Mouse (Mus musculus) kidney, postnatal 0 days (tissue): Measurements from ENCODE around the gene Gpr22. TPM values are rescaled to one million over a fixed set of nuclear protein-coding genes. Genes with fewer than 3 reads are reported as not detected.

Source experiments
- ATAC-seq: fragments of 200-750 bp; cut with Nextera tagmentation; replicated peaks from 2 replicates; pipeline ENCODE4 v1.8.0; 2017; ENCODE audit warnings: low read depth, moderate number of reproducible peaks, moderate TSS enrichment, moderate library complexity; ENCODE audit not compliant: low FRiP score
- DNase-seq: peaks from one replicate; pipeline ENCODE4 v3.0.0-alpha.2; 2016; ENCODE audit warnings: low spot score
- H3K27ac ChIP-seq: fragments of 300-500 bp; sonication (generic); 2 replicates; pipeline ENCODE4 v1.5.1; 2014; ENCODE audit warnings: mild to moderate bottlenecking
- H3K27me3 ChIP-seq: fragments of 300-500 bp; sonication (generic); 2 replicates; pipeline ENCODE4 v1.6.1; 2014; ENCODE audit warnings: low read length, mixed read lengths; ENCODE audit not compliant: insufficient read depth
- H3K36me3 ChIP-seq: fragments of 300-500 bp; sonication (generic); 2 replicates; pipeline ENCODE4 v1.6.1; 2014; ENCODE audit warnings: low read length, mixed read lengths; ENCODE audit not compliant: insufficient read depth
- H3K4me1 ChIP-seq: fragments of 300-500 bp; sonication (generic); replicated peaks from 2 replicates; pipeline ENCODE4 v1.6.1; 2014; ENCODE audit warnings: antibody characterized with exemption, low read length, mixed read lengths; ENCODE audit not compliant: insufficient read depth
- H3K4me2 ChIP-seq: fragments of 300-500 bp; sonication (generic); 2 replicates; pipeline ENCODE4 v1.6.1; 2014; ENCODE audit warnings: mild to moderate bottlenecking, low read length, moderate library complexity, mixed read lengths
- H3K4me3 ChIP-seq: fragments of 300-500 bp; sonication (generic); replicated peaks from 2 replicates; pipeline ENCODE4 v1.5.1; 2014; ENCODE audit warnings: low read depth, low read length
- H3K9ac ChIP-seq: fragments of 300-500 bp; sonication (generic); 2 replicates; pipeline ENCODE4 v1.6.1; 2014; ENCODE audit warnings: low read depth, low read length
- H3K9me3 ChIP-seq: fragments of 300-500 bp; sonication (generic); replicated peaks from 2 replicates; pipeline ENCODE4 v1.6.1; 2016; ENCODE audit warnings: low read length, inconsistent platforms, mixed read lengths
- CTCF ChIP-seq: IDR thresholded peaks from 2 replicates; pipeline ENCODE4 v1.5.1; 2016; ENCODE audit warnings: antibody characterized with exemption, low read depth, mild to moderate bottlenecking, moderate library complexity
- WGBS: fragments of 180-500 bp; shearing (Covaris S2); extraction: QIAGEN DNeasy Blood & Tissue Kit; methylation state at CpG from one replicate; pipeline ENCODE4 v1.1.7; 2014; 5-methylcytosine and 5-hydroxymethylcytosine counted together
- polyA plus RNA-seq: library from polyadenylated mRNA; unstranded; fragments of >200 nt; fragmentation: Nextera tagmentation; extraction: Ambion mirVana; gene quantifications from 2 replicates; pipeline ENCODE4 v1.2.1, GENCODE M21; 2015

The Gpr22 gene
- polyA plus RNA-seq, 1 experiment from 2014 or later = 0.25 TPM

GRCm38 (mm10) chr12:31726707-31727106 is 13.0 kb upstream of the Gpr22 start:
- H3K27me3 ChIP-seq = no peaks in the 10 kb centered on the region
- H3K4me1 ChIP-seq = no peaks in the 10 kb centered on the region
- 44% methylated on average over 1 of the region's 1 CpGs for WGBS
- no peak overlapping the region for H3K4me2 ChIP-seq
- no peaks in the 10 kb centered on the region for H3K36me3 ChIP-seq
- H3K4me3 ChIP-seq = no peak overlapping the region
- no peaks in the 10 kb centered on the region for H3K9me3 ChIP-seq
- DNase-seq (no peak), ATAC-seq (no peak)
- no peak overlapping the region for H3K27ac ChIP-seq
- H3K9ac ChIP-seq = no peak overlapping the region
- TF ChIP-seq CTCF = no peak

- no peak for DNase-seq
- H3K4me3 ChIP-seq = no peak overlapping the region
- no peak overlapping the region for H3K9ac ChIP-seq
- TF ChIP-seq CTCF = no peak
- no peaks in the 10 kb centered on the region for H3K36me3 ChIP-seq
- H3K27me3 ChIP-seq = no peaks in the 10 kb centered on the region
- H3K27ac ChIP-seq = no peak overlapping the region
- no peaks in the 10 kb centered on the region for H3K9me3 ChIP-seq
- 86% methylated on average over 12 of the region's 12 CpGs for WGBS
- no peak overlapping the region for H3K4me2 ChIP-seq
- ATAC-seq = no peak
- no peaks in the 10 kb centered on the region for H3K4me1 ChIP-seq
Measured at GRCm38 (mm10) chr12:31725511-31726275, 11.9 kb upstream of the Gpr22 start.

- Histone ChIP-seq H3K4me2 (no peak overlapping the region), H3K4me3 (no peak overlapping the region), H3K4me1 (no peaks in the 10 kb centered on the region), H3K36me3 (no peaks in the 10 kb centered on the region), H3K27ac (no peak overlapping the region), H3K27me3 (no peaks in the 10 kb centered on the region), H3K9ac (no peak overlapping the region), H3K9me3 (no peaks in the 10 kb centered on the region)
- 83% methylated on average over 3 of the region's 3 CpGs for WGBS
- DNase-seq (no peak), ATAC-seq (no peak)
- TF ChIP-seq CTCF = no peak
Measured at GRCm38 (mm10) chr12:31724576-31724975, 10.8 kb upstream of the Gpr22 start.

GRCm38 (mm10) chr12:31719586-31720275 is 6.0 kb upstream of the Gpr22 start:
- no peak for ATAC-seq
- DNase-seq = peak; percentile 42
- Histone ChIP-seq H3K9me3 (no peaks in the 10 kb centered on the region), H3K27ac (no peak overlapping the region), H3K36me3 (no peaks in the 10 kb centered on the region), H3K9ac (no peak overlapping the region), H3K27me3 (no peaks in the 10 kb centered on the region), H3K4me3 (no peak overlapping the region), H3K4me1 (no peaks in the 10 kb centered on the region), H3K4me2 (no peak overlapping the region)
- peak; percentile 69 for TF ChIP-seq CTCF
- 73% methylated on average over 1 of the region's 1 CpGs for WGBS

- H3K9ac ChIP-seq = no peak overlapping the region
- H3K9me3 ChIP-seq = no peaks in the 10 kb centered on the region
- no peaks in the 10 kb centered on the region for H3K27me3 ChIP-seq
- WGBS = 71% methylated on average over 3 of the region's 3 CpGs
- no peak overlapping the region for H3K4me3 ChIP-seq
- no peak overlapping the region for H3K4me2 ChIP-seq
- no peak for TF ChIP-seq CTCF
- no peak overlapping the region for H3K27ac ChIP-seq
- no peaks in the 10 kb centered on the region for H3K36me3 ChIP-seq
- DNase-seq (no peak), ATAC-seq (no peak)
- no peaks in the 10 kb centered on the region for H3K4me1 ChIP-seq
Measured at GRCm38 (mm10) chr12:31714070-31714469, 323 bp upstream of the Gpr22 start.

GRCm38 (mm10) chr12:31712727-31713126 is 1.0 kb downstream of the Gpr22 start:
- no peak overlapping the region for H3K27ac ChIP-seq
- ATAC-seq (no peak), DNase-seq (peak; percentile 29)
- H3K36me3 ChIP-seq = no peaks in the 10 kb centered on the region
- no peaks in the 10 kb centered on the region for H3K27me3 ChIP-seq
- H3K9me3 ChIP-seq = no peaks in the 10 kb centered on the region
- H3K4me3 ChIP-seq = no peak overlapping the region
- H3K4me2 ChIP-seq = no peak overlapping the region
- no peaks in the 10 kb centered on the region for H3K4me1 ChIP-seq
- H3K9ac ChIP-seq = no peak overlapping the region
- TF ChIP-seq CTCF = no peak
- WGBS = 44% methylated on average over 4 of the region's 4 CpGs
